Mouse (Mus musculus): ENCODE measurements around the gene Mt2.
"Not testable (repeated sequence)": the region's sequence is repeated elsewhere in the genome, so short reads cannot be mapped to it uniquely, and the experiment has no call there.

Mt2 gene

GRCm38 (mm10) chr8:94172075-94172808 lies at the start of gene Mt2:
Mt2 (plus strand) TSS chr8:94172664.
- DNase-seq (ENCODE audit: low spot score in 2 of 2) = peak; percentile 48 to 68

GRCm38 (mm10) chr8:94122711-94123468 lies 49.6 kb upstream of the Mt2 start:
- DNase-seq (ENCODE audit: low spot score in 2 of 2) = no peak

- DNase-seq (ENCODE audit: low spot score in 2 of 2) = no peak
Observed at GRCm38 (mm10) chr8:94127711-94128110, 44.8 kb upstream of the Mt2 start.

GRCm38 (mm10) chr8:94129133-94129789 lies 43.2 kb upstream of the Mt2 start:
- DNase-seq (ENCODE audit: low spot score in 2 of 2) = no peak

- DNase-seq (ENCODE audit: low spot score in 2 of 2) = no peak
Observed at GRCm38 (mm10) chr8:94130126-94130525, 42.3 kb upstream of the Mt2 start.

GRCm38 (mm10) chr8:94132096-94132495 lies 40.4 kb upstream of the Mt2 start:
- DNase-seq (ENCODE audit: low spot score in 2 of 2) = no peak

GRCm38 (mm10) chr8:94134601-94135000 lies 37.9 kb upstream of the Mt2 start:
- DNase-seq (ENCODE audit: low spot score in 2 of 2) = not testable (repeated sequence)

GRCm38 (mm10) chr8:94135556-94135955 lies 36.9 kb upstream of the Mt2 start:
- DNase-seq (ENCODE audit: low spot score in 2 of 2) = no peak

- DNase-seq (ENCODE audit: low spot score in 2 of 2) = no peak
Observed at GRCm38 (mm10) chr8:94136192-94136591, 36.3 kb upstream of the Mt2 start.

- no peak for DNase-seq (ENCODE audit: low spot score in 2 of 2)
Observed at GRCm38 (mm10) chr8:94136933-94137332, 35.5 kb upstream of the Mt2 start, which contains the start of gene Mt4. Mt4 (plus strand) TSS chr8:94137197.

GRCm38 (mm10) chr8:94140266-94140795 lies 32.1 kb upstream of the Mt2 start:
- DNase-seq (ENCODE audit: low spot score in 2 of 2) = no peak

- no peak for DNase-seq (ENCODE audit: low spot score in 2 of 2)
Observed at GRCm38 (mm10) chr8:94148236-94148635, 24.2 kb upstream of the Mt2 start.

GRCm38 (mm10) chr8:94150925-94151324 lies 21.5 kb upstream of the Mt2 start:
- DNase-seq (ENCODE audit: low spot score in 2 of 2) = no peak

- peak; percentile 73 to 82 for DNase-seq (ENCODE audit: low spot score in 2 of 2)
Observed at GRCm38 (mm10) chr8:94152513-94153300, 19.8 kb upstream of the Mt2 start, which contains the start of gene Mt3. Mt3 (plus strand) TSS chr8:94152607.

GRCm38 (mm10) chr8:94153451-94153850 lies 19.0 kb upstream of the Mt2 start:
- peak in 1 of 2 experiments; percentile 19 for DNase-seq (ENCODE audit: low spot score in 2 of 2)

GRCm38 (mm10) chr8:94154537-94154936 lies 17.9 kb upstream of the Mt2 start:
- DNase-seq (ENCODE audit: low spot score in 2 of 2) = no peak

- no peak for DNase-seq (ENCODE audit: low spot score in 2 of 2)
Observed at GRCm38 (mm10) chr8:94156092-94156491, 16.4 kb upstream of the Mt2 start.

- DNase-seq (ENCODE audit: low spot score in 2 of 2) = not testable (repeated sequence)
Observed at GRCm38 (mm10) chr8:94165772-94166171, 6.7 kb upstream of the Mt2 start.

GRCm38 (mm10) chr8:94167244-94167643 lies 5.2 kb upstream of the Mt2 start:
- peak; percentile 81 to 94 for DNase-seq (ENCODE audit: low spot score in 2 of 2)

- no peak for DNase-seq (ENCODE audit: low spot score in 2 of 2)
Observed at GRCm38 (mm10) chr8:94169547-94169946, 2.9 kb upstream of the Mt2 start.

GRCm38 (mm10) chr8:94171321-94171755 lies 1.1 kb upstream of the Mt2 start:
- DNase-seq (ENCODE audit: low spot score in 2 of 2) = no peak

Data from frontal cortex, postnatal 14 days (tissue).